Mouse (Mus musculus): ENCODE data around the gene Agap3. TPM values are rescaled to one million over a fixed set of nuclear protein-coding genes. Genes with fewer than 3 reads are reported as not detected.
A peak's percentile ranks its signal among the peaks of the same experiment; 100 is the strongest.

Gene Agap3
- polyA plus RNA-seq, 1 experiment from 2014 or later, result 72.0 TPM

GRCm38 (mm10) chr5:24444746-24445427 lies 7.1 kb upstream of the Agap3 start, which contains the start of gene Fastk:
Fastk (minus strand) TSS chr5:24445287.
- H3K9me3 ChIP-seq (ENCODE audit: control insufficient read depth, low read length), result no peaks in the 10 kb centered on the region
- H3K36me3 ChIP-seq (ENCODE audit: control insufficient read depth, insufficient read depth, low read length), result peaks cover 9% of the 10 kb centered on the region; the same call in 1 of the 2 replicates
- H3K4me3 ChIP-seq (ENCODE audit: low read depth, low read length), result peak within 1 kb of the TSS; percentile 96
- peak within 1 kb of the TSS; percentile 76 for H3K27ac ChIP-seq (ENCODE audit: low read depth, low read length)
- 1% methylated on average over 59 of the region's 60 CpGs for WGBS
- H3K4me1 ChIP-seq (ENCODE audit: control insufficient read depth, insufficient read depth, low read length), result peaks cover 17% of the 10 kb centered on the region
- no peaks in the 10 kb centered on the region for H3K27me3 ChIP-seq (ENCODE audit: control insufficient read depth, insufficient read depth, low read length)
- H3K4me2 ChIP-seq (ENCODE audit: low read depth), result peak within 1 kb of the TSS; percentile 90
- DNase-seq (ENCODE audit: low spot score), result peak; percentile 95
- peak; percentile 81 for ATAC-seq (ENCODE audit: insufficient read depth, low FRiP score, low TSS enrichment)
- H3K9ac ChIP-seq (ENCODE audit: low read length), result peak within 1 kb of the TSS; percentile 95

GRCm38 (mm10) chr5:24445428-24446080 lies 6.4 kb upstream of the Agap3 start:
- Histone ChIP-seq H3K36me3 (ENCODE audit: control insufficient read depth, insufficient read depth, low read length) (peaks cover 9% of the 10 kb centered on the region; the same call in 1 of the 2 replicates), H3K4me3 (ENCODE audit: low read depth, low read length) (peak overlapping the region; percentile 96), H3K9me3 (ENCODE audit: control insufficient read depth, low read length) (no peaks in the 10 kb centered on the region), H3K4me1 (ENCODE audit: control insufficient read depth, insufficient read depth, low read length) (peaks cover 17% of the 10 kb centered on the region), H3K4me2 (ENCODE audit: low read depth) (peak overlapping the region; percentile 90), H3K27me3 (ENCODE audit: control insufficient read depth, insufficient read depth, low read length) (no peaks in the 10 kb centered on the region), H3K9ac (ENCODE audit: low read length) (peak overlapping the region; percentile 95), H3K27ac (ENCODE audit: low read depth, low read length) (peak overlapping the region; percentile 60)
- ATAC-seq (ENCODE audit: insufficient read depth, low FRiP score, low TSS enrichment), result no peak
- WGBS, result 56% methylated on average over 20 of the region's 20 CpGs
- no peak for DNase-seq (ENCODE audit: low spot score)

GRCm38 (mm10) chr5:24446630-24447029 lies 5.3 kb upstream of the Agap3 start:
- ATAC-seq (ENCODE audit: insufficient read depth, low FRiP score, low TSS enrichment), result no peak
- H3K27me3 ChIP-seq (ENCODE audit: control insufficient read depth, insufficient read depth, low read length), result no peaks in the 10 kb centered on the region
- WGBS, result 92% methylated on average over 7 of the region's 7 CpGs
- no peak overlapping the region for H3K4me3 ChIP-seq (ENCODE audit: low read depth, low read length)
- H3K4me2 ChIP-seq (ENCODE audit: low read depth), result 0 out of 2 replicates have a peak overlapping the region, but pooled peaks have one; percentile 87
- H3K36me3 ChIP-seq (ENCODE audit: control insufficient read depth, insufficient read depth, low read length), result peaks cover 7% of the 10 kb centered on the region; the same call in 1 of the 2 replicates
- H3K9me3 ChIP-seq (ENCODE audit: control insufficient read depth, low read length), result no peaks in the 10 kb centered on the region
- H3K9ac ChIP-seq (ENCODE audit: low read length), result no peak overlapping the region
- no peak for DNase-seq (ENCODE audit: low spot score)
- H3K4me1 ChIP-seq (ENCODE audit: control insufficient read depth, insufficient read depth, low read length), result peaks cover 20% of the 10 kb centered on the region
- H3K27ac ChIP-seq (ENCODE audit: low read depth, low read length), result no peak overlapping the region

- no peaks in the 10 kb centered on the region for H3K27me3 ChIP-seq (ENCODE audit: control insufficient read depth, insufficient read depth, low read length)
- peak; percentile 85 for DNase-seq (ENCODE audit: low spot score)
- peak within 1 kb of the TSS; percentile 56; the same call in 1 of the 2 replicates for H3K27ac ChIP-seq (ENCODE audit: low read depth, low read length)
- WGBS, result 3% methylated on average over 34 of the region's 34 CpGs
- H3K4me3 ChIP-seq (ENCODE audit: low read depth, low read length), result peak within 1 kb of the TSS; percentile 65
- 0 out of 2 replicates have a peak, but pooled peaks cover 3% of the 10 kb centered on the region for H3K36me3 ChIP-seq (ENCODE audit: control insufficient read depth, insufficient read depth, low read length)
- peak within 1 kb of the TSS; percentile 63 for H3K9ac ChIP-seq (ENCODE audit: low read length)
- no peaks in the 10 kb centered on the region for H3K9me3 ChIP-seq (ENCODE audit: control insufficient read depth, low read length)
- peaks cover 21% of the 10 kb centered on the region for H3K4me1 ChIP-seq (ENCODE audit: control insufficient read depth, insufficient read depth, low read length)
- peak; percentile 58 for ATAC-seq (ENCODE audit: insufficient read depth, low FRiP score, low TSS enrichment)
- H3K4me2 ChIP-seq (ENCODE audit: low read depth), result peak within 1 kb of the TSS; percentile 87
Observed at GRCm38 (mm10) chr5:24447624-24448298, 4.2 kb upstream of the Agap3 start, which contains the start of gene Tmub1. Tmub1 (minus strand) TSS chr5:24447854.

GRCm38 (mm10) chr5:24451264-24452029 lies 530 bp upstream of the Agap3 start:
- Histone ChIP-seq H3K27me3 (ENCODE audit: control insufficient read depth, insufficient read depth, low read length) (no peaks in the 10 kb centered on the region), H3K4me1 (ENCODE audit: control insufficient read depth, insufficient read depth, low read length) (peaks cover 41% of the 10 kb centered on the region), H3K9ac (ENCODE audit: low read length) (peak overlapping the region; percentile 96), H3K4me2 (ENCODE audit: low read depth) (peak overlapping the region; percentile 93), H3K9me3 (ENCODE audit: control insufficient read depth, low read length) (no peaks in the 10 kb centered on the region), H3K27ac (ENCODE audit: low read depth, low read length) (peak overlapping the region; percentile 95), H3K36me3 (ENCODE audit: control insufficient read depth, insufficient read depth, low read length) (peaks cover 2% of the 10 kb centered on the region; the same call in 1 of the 2 replicates), H3K4me3 (ENCODE audit: low read depth, low read length) (peak overlapping the region; percentile 92)
- 3% methylated on average over 45 of the region's 66 CpGs for WGBS
- peak; percentile 64 for ATAC-seq (ENCODE audit: insufficient read depth, low FRiP score, low TSS enrichment)
- peak; percentile 90 for DNase-seq (ENCODE audit: low spot score)

- peak overlapping the region; percentile 96 for H3K9ac ChIP-seq (ENCODE audit: low read length)
- H3K27ac ChIP-seq (ENCODE audit: low read depth, low read length), result peak overlapping the region; percentile 95
- WGBS, result under 1% methylated on average over 28 of the region's 29 CpGs
- peak; percentile 38 for DNase-seq (ENCODE audit: low spot score)
- peaks cover 37% of the 10 kb centered on the region for H3K4me1 ChIP-seq (ENCODE audit: control insufficient read depth, insufficient read depth, low read length)
- H3K4me3 ChIP-seq (ENCODE audit: low read depth, low read length), result peak overlapping the region; percentile 92
- no peak for ATAC-seq (ENCODE audit: insufficient read depth, low FRiP score, low TSS enrichment)
- peaks cover 2% of the 10 kb centered on the region; the same call in 1 of the 2 replicates for H3K36me3 ChIP-seq (ENCODE audit: control insufficient read depth, insufficient read depth, low read length)
- no peaks in the 10 kb centered on the region for H3K9me3 ChIP-seq (ENCODE audit: control insufficient read depth, low read length)
- no peaks in the 10 kb centered on the region for H3K27me3 ChIP-seq (ENCODE audit: control insufficient read depth, insufficient read depth, low read length)
- peak overlapping the region; percentile 93 for H3K4me2 ChIP-seq (ENCODE audit: low read depth)
Observed at GRCm38 (mm10) chr5:24452691-24453233, 785 bp downstream of the Agap3 start.

GRCm38 (mm10) chr5:24453283-24453984 lies 1.5 kb downstream of the Agap3 start:
- Histone ChIP-seq H3K4me1 (ENCODE audit: control insufficient read depth, insufficient read depth, low read length) (peaks cover 37% of the 10 kb centered on the region), H3K4me2 (ENCODE audit: low read depth) (peak overlapping the region; percentile 93), H3K27ac (ENCODE audit: low read depth, low read length) (peak overlapping the region; percentile 63), H3K36me3 (ENCODE audit: control insufficient read depth, insufficient read depth, low read length) (peaks cover 2% of the 10 kb centered on the region; the same call in 1 of the 2 replicates), H3K27me3 (ENCODE audit: control insufficient read depth, insufficient read depth, low read length) (no peaks in the 10 kb centered on the region), H3K9ac (ENCODE audit: low read length) (peak overlapping the region; percentile 96), H3K4me3 (ENCODE audit: low read depth, low read length) (peak overlapping the region; percentile 92), H3K9me3 (ENCODE audit: control insufficient read depth, low read length) (no peaks in the 10 kb centered on the region)
- 5% methylated on average over 5 of the region's 5 CpGs for WGBS
- no peak for DNase-seq (ENCODE audit: low spot score)
- no peak for ATAC-seq (ENCODE audit: insufficient read depth, low FRiP score, low TSS enrichment)
